Mouse (Mus musculus) lung, adult 2 months (tissue): ENCODE data around the gene Gm45711. TPM values are rescaled to one million over a fixed set of nuclear protein-coding genes. Genes with fewer than 3 reads are reported as not detected.
"Not testable (repeated sequence)": the region's sequence is repeated elsewhere in the genome, so short reads cannot be mapped to it uniquely, and the experiment has no call there.

ENCODE experiments used
- DNase-seq: peaks from one replicate; pipeline ENCODE4 v3.0.0; 2022
- H3K4me1 ChIP-seq: fragments of 200-500 bp; 2 replicates; pipeline ENCODE4 v1.6.1; 2011; ENCODE audit warnings: low read length; ENCODE audit not compliant: control insufficient read depth, insufficient read depth
- H3K4me3 ChIP-seq: fragments of 200-500 bp; replicated peaks from 2 replicates; pipeline ENCODE3; 2011; ENCODE audit warnings: low read depth, mild to moderate bottlenecking, control low read depth, low read length; ENCODE audit errors: extremely low read depth
- CTCF ChIP-seq: fragments of 200-500 bp; IDR thresholded peaks from 2 replicates; pipeline ENCODE4 v1.5.1; 2011; ENCODE audit warnings: mild to moderate bottlenecking, low read length, control low read depth; ENCODE audit not compliant: insufficient read depth
- POLR2A ChIP-seq: fragments of 200-500 bp; IDR thresholded peaks from 2 replicates; pipeline ENCODE4 v1.6.1; 2011; ENCODE audit warnings: low read depth, mild to moderate bottlenecking, control low read depth, low read length, borderline replicate concordance; ENCODE audit errors: extremely low read depth
- WGBS: fragments of 180-500 bp; shearing (Covaris S2); methylation state at CpG from one replicate; pipeline ENCODE4 v1.1.7; 2018; 5-methylcytosine and 5-hydroxymethylcytosine counted together
- polyA plus RNA-seq: library from polyadenylated mRNA; depleted of rRNA; stranded (reverse); fragments of >200 nt; gene quantifications from 2 replicates; pipeline ENCODE4 v1.2.3, GENCODE M21; 2012; rRNA removed

Gene Gm45711
- polyA plus RNA-seq = not detected in 2 replicates

DNA sequence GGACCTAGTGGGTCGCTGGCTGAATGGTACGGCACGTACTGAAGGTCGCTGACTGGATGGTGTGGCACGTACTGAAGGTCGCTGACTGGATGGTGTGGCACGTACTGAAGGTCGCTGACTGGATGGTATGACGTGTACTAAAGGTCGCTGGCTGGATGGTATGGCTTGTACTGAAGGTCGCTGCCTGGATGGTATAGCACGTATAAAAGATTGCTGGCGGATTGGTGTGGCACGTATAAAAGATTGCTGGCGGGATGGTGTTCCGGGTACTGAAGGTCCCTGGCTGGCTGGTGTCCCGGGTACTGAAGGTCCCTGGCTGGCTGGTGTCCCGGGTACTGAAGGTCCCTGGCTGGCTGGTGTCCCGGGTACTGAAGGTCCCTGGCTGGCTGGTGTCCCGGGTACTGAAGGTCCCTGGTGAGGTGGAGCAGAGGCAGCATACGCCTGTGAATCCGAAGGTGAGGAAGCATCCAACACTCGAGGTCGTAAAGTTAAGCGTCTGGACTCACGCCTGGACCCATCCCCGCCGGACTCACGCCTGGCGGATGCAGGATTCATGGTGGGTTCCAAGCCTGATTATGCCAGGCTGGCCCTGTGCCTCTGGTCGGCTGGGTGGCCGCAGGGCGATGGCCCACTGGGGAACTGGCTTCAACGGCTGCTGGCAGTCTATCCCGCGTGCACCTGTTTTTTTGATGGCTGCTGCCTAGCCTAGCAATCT lies at the start of gene Gm45711, which contains the start of gene Cmtm1:
TSS of gene Gm45711 (minus strand) at position 641 of the 715 bp plus-strand sequence.
TSS of gene Cmtm1 (minus strand) at position 705 of the 715 bp plus-strand sequence.
- H3K4me3 ChIP-seq, DNase-seq: not testable (repeated sequence)
- WGBS = 84% methylated on average over 36 of the region's 36 CpGs

DNA sequence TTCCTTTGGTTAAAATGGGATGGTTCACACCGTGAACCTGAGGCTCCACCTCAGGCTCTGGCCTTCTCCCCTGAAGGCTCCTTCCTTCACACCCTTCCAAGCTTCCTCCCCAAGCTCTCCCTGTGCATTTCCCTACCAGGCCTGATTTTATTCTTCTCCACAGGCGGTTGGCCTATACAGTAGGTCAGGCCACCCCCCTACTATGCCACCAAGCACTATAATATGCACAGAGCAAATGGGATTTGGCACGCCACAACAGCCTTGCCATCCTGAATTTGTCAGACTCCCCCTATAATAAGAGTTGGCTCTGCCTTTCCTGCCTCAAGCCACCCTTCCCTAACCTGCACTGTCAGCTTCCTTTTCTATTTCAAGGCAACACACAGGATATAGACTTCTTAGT lies 48.8 kb upstream of the Gm45711 start:
- H3K4me1 ChIP-seq = no peaks in the 10 kb centered on the region
- WGBS = 85% methylated on average over 3 of the region's 3 CpGs
- no peak overlapping the region for H3K4me3 ChIP-seq
- TF ChIP-seq POLR2A (no peak), CTCF (no peak)
- no peak for DNase-seq

More for the DNA sequence above, at the start of gene Gm45711, which contains the start of gene Cmtm1:
- H3K4me1 ChIP-seq = not testable (repeated sequence)

DNA sequence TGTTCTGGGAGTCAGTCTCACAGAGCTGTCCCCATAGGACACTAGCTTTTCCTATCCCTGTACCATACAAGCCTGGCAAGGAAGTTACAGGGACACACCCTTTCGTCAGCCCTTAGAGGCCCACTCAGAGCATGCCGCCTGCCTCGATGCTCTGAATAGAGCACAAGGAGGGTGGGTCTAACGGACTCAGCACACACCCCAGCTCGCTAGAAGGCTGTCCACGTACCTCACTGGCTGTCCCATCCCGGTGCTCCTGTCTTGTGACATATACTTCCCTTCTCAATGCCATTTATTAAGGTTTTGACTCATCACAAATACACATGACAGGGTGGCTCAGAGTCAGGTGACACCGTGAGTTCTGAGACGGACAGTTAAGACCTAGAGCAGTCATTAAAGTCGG lies 44.6 kb upstream of the Gm45711 start:
- WGBS = 84% methylated on average over 10 of the region's 10 CpGs
- TF ChIP-seq CTCF (no peak), POLR2A (no peak)
- Histone ChIP-seq H3K4me3 (no peak overlapping the region), H3K4me1 (no peaks in the 10 kb centered on the region)
- DNase-seq = no peak

DNA sequence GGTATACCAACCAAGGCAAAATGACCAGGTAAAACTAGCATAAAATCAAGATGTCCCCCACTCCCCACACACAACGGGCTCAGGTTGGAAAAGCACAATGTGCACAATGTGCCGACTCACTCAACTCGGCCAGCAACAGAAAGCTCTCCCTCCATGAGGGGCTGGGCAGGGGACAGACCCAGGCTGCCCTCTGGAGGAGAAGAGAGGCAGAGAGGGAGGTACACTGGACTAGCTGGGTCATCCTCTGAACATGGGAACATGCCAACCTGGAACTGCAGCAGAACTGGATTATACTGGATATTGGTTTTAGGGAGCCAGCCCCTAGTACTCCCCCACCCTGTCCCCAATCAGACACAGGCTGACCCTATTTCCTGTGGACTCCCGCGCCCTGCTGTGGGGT lies 43.3 kb upstream of the Gm45711 start:
- Histone ChIP-seq H3K4me3 (no peak overlapping the region), H3K4me1 (no peaks in the 10 kb centered on the region)
- WGBS = 61% methylated on average over 5 of the region's 5 CpGs
- DNase-seq = no peak
- TF ChIP-seq POLR2A (no peak), CTCF (peak; percentile 37; the same call in 1 of the 2 replicates)

DNA sequence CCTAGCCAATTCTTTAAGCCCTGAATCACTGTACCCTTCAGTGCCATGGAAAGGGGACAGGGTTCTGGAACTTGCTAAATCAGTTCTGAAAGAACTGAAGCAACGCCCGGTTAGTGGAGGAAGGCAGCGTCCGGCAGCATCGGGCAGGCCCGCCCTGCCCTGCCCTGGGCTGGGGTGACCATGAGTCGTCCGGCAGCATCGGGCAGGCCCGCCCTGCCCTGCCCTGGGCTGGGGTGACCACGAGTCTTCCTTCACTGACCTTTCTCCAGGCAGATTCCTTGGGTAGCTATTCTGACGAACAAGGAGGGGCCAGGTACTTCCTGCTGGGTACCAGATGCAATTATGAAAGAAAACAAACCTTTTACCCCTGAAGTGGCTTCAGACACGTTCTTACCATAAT lies 40.2 kb upstream of the Gm45711 start:
- 57% methylated on average over 13 of the region's 13 CpGs for WGBS
- DNase-seq = no peak
- H3K4me3 ChIP-seq = no peak overlapping the region
- TF ChIP-seq CTCF = no peak
- TF ChIP-seq POLR2A = no peak
- no peaks in the 10 kb centered on the region for H3K4me1 ChIP-seq

DNA sequence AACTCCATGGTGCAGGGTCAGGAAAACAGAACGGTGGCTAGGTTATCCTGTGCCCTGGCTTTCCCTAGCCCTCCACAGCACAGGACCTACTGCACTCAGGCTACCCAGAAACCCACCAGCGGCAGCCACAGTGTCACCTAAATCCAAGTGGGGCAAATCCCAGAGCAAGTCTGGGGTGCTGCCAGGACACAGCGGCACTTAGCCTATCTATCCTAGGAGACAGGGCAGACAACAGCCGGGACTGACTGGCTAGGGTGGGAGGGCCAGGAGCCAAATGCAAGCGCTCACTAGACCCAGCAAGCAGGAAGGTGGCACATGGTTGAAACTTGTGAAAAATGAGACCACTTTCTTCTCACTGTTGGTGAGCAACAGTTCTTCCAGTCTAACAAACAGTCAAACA lies 39.1 kb upstream of the Gm45711 start:
- no peak for TF ChIP-seq POLR2A
- H3K4me3 ChIP-seq = no peak overlapping the region
- no peaks in the 10 kb centered on the region for H3K4me1 ChIP-seq
- DNase-seq = no peak
- WGBS = 66% methylated on average over 5 of the region's 5 CpGs

DNA sequence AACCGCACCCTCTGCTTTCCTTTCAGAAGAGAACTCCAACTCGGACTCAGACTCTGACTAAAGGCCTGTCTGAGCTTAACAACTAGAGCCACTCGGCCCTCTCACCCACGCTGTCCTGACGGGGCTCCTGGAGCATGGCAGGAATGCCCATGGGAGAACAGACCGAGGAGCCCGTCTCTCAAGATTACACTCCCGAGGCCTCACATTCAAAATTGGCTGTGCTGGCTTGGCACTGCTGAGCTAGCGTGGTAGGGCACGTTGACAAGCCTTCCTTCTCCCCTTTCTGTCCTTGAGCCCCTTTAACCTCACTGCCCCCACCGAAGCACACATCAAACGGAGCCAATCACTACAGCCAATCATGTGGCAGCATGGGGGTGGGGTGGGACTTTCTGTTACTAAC lies 36.8 kb upstream of the Gm45711 start:
- TF ChIP-seq CTCF = no peak
- 67% methylated on average over 12 of the region's 12 CpGs for WGBS
- no peaks in the 10 kb centered on the region; the same call in 1 of the 2 replicates for H3K4me1 ChIP-seq
- no peak overlapping the region for H3K4me3 ChIP-seq
- no peak for DNase-seq

DNA sequence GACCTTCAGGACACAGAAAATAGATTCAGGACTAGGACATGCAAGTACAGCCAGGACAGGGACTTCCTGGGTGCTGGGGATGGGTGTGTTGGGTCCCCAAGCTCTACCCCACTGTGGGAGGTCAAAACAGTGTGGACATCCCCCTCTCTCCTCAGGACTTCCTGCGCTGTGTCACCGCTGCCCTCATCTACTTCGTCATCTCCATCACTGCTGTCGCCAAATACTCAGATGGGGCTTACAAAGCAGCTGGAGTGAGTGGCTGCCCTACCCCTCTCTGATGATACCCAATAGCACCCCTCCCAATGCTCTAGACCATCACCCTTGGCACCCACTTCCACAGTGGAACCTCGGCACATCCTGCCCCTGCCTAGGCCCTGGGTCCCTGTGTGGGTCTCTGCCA lies 34.7 kb upstream of the Gm45711 start:
- no peak overlapping the region for H3K4me3 ChIP-seq
- WGBS = 79% methylated on average over 5 of the region's 5 CpGs
- no peaks in the 10 kb centered on the region; the same call in none of the 2 replicates for H3K4me1 ChIP-seq
- TF ChIP-seq CTCF (no peak), POLR2A (no peak)
- no peak for DNase-seq

DNA sequence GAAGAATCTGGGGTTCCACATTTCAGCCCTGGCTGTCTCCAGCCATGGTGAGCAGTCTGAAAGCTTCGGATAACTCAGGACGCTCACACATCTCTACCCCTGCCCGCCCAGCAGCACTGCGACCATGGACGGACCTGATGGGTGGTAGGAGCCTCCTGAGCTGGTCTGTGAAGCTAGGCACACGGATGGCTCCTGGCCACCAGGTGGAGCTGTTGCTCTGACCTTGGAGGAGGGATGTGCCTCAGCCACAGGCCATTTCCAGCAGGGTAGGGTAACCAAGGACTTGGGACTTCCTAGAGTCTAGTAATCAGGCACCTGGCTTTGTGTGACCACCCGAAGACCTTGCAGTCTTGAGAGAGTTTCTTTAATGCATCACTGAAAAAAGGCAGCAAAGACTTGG lies 34.1 kb upstream of the Gm45711 start:
- Histone ChIP-seq H3K4me3 (no peak overlapping the region), H3K4me1 (no peaks in the 10 kb centered on the region; the same call in none of the 2 replicates)
- WGBS = 16% methylated on average over 7 of the region's 7 CpGs
- DNase-seq = peak; percentile 88
- TF ChIP-seq CTCF (peak; percentile 98), POLR2A (no peak)

DNA sequence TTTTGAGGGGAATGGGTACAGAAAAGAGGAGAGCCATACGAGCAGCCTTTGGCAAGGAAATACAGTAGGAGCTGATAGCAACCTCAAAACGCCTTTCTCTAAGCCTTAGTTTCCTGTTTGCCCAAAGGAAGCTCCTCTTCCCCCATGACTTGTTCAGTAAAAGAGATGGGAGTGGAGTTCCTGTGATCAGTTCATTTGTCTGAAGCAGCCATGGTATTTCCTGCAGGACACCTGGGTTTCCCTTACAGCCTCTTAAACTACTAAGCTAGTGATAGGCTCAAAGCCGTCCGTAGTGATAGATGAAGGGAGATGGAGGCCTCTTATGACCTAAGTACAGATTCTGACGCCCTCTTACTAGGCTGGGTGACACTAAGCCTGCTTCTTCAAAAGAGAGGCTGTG lies 32.5 kb upstream of the Gm45711 start:
- TF ChIP-seq POLR2A (no peak), CTCF (no peak)
- 49% methylated on average over 5 of the region's 5 CpGs for WGBS
- Histone ChIP-seq H3K4me1 (no peaks in the 10 kb centered on the region; the same call in none of the 2 replicates), H3K4me3 (no peak overlapping the region)
- DNase-seq = no peak

DNA sequence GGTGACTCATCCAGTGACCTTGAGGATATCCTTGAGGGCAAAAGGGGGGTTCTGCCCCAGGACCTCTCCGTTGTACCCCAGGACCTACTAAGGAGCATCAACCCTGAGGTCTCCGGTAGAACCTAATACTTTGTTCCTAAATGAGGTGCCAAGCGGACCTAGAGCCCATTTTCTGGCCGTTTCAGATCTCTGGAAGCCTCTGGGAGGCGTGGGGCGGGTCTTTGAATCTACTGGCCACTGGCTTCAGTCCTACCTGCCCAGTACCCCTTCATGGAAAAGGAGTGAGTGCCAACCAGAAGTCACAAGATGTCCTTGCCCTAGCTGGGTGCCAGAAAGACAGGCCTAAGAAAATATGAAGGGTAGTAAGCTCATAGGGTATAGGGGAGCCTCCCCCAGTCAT lies 31.8 kb upstream of the Gm45711 start:
- peak overlapping the region; percentile 64 for H3K4me3 ChIP-seq
- no peaks in the 10 kb centered on the region; the same call in none of the 2 replicates for H3K4me1 ChIP-seq

More for the DNA sequence above, 31.8 kb upstream of the Gm45711 start:
- TF ChIP-seq POLR2A = no peak
- TF ChIP-seq CTCF = no peak
- WGBS = 45% methylated on average over 6 of the region's 6 CpGs
- no peak for DNase-seq
